Mouse (Mus musculus) C2C12 (cell line): ENCODE measurements around the gene Gdf9.

ENCODE experiments used
- CTCF ChIP-seq: IDR thresholded peaks from one replicate; pipeline ENCODE4 v1.5.1; 2011; ENCODE audit not compliant: control insufficient read depth, insufficient read depth, insufficient read length
- FOSL1 ChIP-seq: IDR thresholded peaks from one replicate; pipeline ENCODE4 v1.8.0; 2011; ENCODE audit warnings: mild to moderate bottlenecking, low read length; ENCODE audit not compliant: poor library complexity, insufficient read depth, severe bottlenecking
- MAX ChIP-seq: IDR thresholded peaks from one replicate; pipeline ENCODE4 v1.6.1; 2011; ENCODE audit warnings: mild to moderate bottlenecking, control low read depth
- MYOD1 ChIP-seq: IDR thresholded peaks from one replicate; pipeline ENCODE4 v1.6.1; 2011; ENCODE audit warnings: low read depth; ENCODE audit not compliant: control insufficient read depth, insufficient read length
- USF1 ChIP-seq: IDR thresholded peaks from one replicate; pipeline ENCODE4 v1.6.1; 2011; ENCODE audit warnings: low read depth, mild to moderate bottlenecking, control low read depth, moderate library complexity

DNA sequence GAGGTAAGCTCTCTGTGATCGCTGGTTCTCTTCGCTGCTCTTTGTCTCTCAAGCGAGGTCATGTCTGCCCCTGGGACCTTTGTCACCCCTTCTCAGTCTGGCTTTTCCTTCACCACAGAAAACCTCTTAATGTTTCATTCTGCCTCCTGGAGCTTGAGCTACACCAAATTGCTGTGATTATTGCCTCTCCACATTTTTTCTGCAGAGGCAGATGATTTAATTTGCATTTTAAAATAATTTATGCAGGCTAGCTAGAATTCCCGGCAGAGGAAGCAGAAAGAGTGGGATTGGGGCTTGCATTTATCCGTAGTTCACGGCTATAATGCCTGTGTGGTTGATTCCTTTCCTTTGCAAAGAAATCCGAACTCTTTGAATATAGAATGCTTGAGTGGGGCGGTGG is 44.8 kb downstream of the Gdf9 start:
- TF ChIP-seq CTCF (no peak), USF1 (no peak), MAX (no peak), MYOD1 (no peak), FOSL1 (no peak)
